Mouse (Mus musculus) liver, embryonic 14.5 days (tissue): ENCODE data around the gene Atp2a3.

Experiments used
- CTCF ChIP-seq: IDR thresholded peaks from 2 replicates; pipeline ENCODE4 v1.5.1; 2016; ENCODE audit warnings: antibody characterized with exemption, low read depth, control low read depth
- EP300 ChIP-seq: IDR thresholded peaks from 2 replicates; pipeline ENCODE4 v1.6.1; 2016; ENCODE audit warnings: antibody characterized with exemption, low read depth

DNA sequence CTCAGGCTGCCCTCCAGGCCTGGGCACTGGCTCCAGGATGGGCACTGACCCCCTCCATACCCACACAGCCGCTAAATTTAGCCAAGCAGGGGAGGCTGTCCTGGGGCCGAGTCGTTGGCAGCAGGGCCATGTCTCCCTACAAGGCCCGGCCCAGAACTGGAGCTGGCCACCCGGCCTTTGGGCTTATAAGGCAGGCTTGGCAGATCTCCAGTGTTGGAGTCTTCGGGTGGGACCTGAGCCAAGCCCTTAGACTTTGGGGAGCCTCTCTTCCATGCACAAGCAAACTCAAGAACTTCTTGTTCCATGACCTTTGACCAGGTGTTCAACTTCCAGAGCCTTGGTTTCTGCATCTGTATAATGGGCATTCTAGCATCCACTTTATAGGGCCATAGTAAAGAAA, 35.4 kb downstream of the Atp2a3 start:
- TF ChIP-seq CTCF (no peak), EP300 (no peak)
